Mouse (Mus musculus): ENCODE measurements at regions not wholly inside any gene's neighbourhood (a gene's known extent, or its start where the extent isn't known, plus 50 kb on each side); places are given as distances from the start of the nearest gene placed in this dataset.
A peak's percentile ranks its signal among the peaks of the same experiment; 100 is the strongest.

DNA sequence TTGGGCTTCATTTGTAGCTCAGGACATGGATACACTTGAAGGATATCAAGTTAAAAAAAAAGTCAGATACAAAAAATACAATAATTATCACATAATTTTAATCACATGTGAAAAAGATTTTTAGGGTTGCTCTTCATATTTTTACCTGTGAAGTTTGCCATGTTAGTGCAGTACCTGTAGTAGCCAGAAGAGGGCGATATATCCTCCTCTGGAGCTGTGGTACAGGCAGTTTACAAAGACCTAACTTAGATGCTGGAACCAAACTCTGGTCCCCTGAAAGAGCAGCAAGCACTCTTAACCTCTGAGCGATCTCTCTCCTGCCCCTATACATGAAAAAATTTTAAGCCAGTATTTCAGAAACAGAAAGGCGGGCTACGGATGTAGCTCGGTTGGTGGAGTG is 153.0 kb upstream of the Cdh5 start:
- DNase-seq (ENCODE audit: low read depth, low spot score) = no peak

GRCm38 (mm10) chr8:103950460-103950859 is 151.0 kb upstream of the Cdh5 start:
- DNase-seq (ENCODE audit: low read depth, low spot score) = no peak

GRCm38 (mm10) chr8:103953586-103953985 is 147.8 kb upstream of the Cdh5 start:
- DNase-seq (ENCODE audit: low read depth, low spot score) = no peak

DNA sequence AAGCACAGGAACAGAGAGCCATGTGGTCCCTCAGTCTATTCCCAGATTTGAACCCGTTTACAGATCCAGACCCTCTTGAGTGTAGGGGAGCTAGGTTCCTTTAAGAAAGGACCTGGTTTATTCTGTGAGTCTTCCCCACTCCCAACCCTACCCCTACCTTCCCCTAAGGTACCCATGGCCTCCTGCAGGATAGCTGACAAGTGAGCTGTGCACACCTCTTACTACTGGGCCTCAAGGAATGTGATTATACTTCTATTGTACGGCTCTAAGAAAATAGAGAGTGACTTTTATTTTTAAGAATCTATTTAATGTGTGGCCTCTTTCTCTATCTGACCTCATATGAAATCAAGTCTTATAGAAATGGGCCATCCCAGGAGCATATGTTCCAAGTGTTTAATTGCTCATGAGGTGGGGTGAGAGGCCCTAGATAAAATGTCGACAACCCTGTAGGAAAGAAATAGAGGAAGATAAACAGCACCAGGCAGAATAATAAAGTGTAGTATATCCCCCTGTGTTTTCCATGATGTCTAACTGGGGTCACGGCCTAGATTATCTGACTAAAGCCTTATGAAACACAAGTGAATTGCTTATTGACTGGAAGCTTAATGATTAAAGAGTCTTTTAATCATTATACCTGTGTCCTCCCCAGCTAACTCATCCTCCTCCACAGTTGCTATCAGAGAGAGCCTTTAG is 145.7 kb upstream of the Cdh5 start:
- DNase-seq (ENCODE audit: low read depth, low spot score) = no peak

DNA sequence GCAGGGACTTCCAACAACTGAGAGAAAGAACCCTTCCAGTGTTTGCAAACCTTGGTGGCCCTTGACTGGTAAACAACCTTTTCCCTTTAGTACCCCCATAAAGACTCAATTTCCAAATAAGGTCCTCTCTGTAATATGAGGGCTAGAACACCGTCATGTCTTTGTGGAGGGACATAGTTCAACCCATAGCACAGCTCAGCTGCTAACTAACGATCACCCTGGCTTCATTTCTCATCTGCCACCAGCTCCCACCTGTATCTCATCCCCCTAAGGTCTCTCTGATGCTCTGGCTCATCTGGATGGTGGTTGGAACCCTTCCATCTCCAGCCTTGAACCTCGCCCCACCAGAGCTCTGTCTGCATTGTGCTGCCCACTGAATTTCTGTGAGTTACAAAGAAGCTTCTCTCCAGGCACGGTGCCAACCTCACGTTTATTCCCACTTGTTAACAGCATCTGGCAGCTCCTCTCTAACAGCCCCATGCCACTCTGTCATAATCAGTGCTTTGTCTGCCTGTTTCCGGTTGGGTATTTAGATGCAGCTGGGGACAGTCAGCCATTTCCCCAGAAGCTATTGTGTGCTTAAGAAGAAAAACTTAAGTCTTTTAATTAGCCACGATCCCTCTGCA is 137.0 kb upstream of the Cdh5 start:
- no peak for DNase-seq (ENCODE audit: low read depth, low spot score)

- DNase-seq (ENCODE audit: low read depth, low spot score) = no peak
Observed at GRCm38 (mm10) chr8:103969929-103970328, 131.5 kb upstream of the Cdh5 start.

DNA sequence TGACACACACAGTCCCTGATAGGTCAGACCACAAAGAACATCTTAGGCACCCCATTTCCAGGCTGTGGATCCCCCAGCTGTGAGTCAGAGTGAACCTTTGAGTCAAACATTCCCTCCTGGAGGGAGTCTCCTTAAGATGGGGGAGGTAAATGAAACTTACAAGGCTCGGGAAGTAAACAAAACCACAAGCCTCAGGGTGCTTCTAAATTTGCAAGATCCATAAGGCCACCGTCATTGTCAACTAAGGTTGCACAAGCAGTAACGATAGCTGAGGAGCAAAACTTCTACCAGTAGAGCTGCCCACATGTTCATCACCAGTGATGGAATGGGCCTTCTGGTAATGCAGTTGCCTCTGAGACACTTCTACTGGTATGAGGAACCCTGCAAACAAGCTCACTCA is 130.9 kb upstream of the Cdh5 start:
- DNase-seq (ENCODE audit: low read depth, low spot score) = no peak

DNA sequence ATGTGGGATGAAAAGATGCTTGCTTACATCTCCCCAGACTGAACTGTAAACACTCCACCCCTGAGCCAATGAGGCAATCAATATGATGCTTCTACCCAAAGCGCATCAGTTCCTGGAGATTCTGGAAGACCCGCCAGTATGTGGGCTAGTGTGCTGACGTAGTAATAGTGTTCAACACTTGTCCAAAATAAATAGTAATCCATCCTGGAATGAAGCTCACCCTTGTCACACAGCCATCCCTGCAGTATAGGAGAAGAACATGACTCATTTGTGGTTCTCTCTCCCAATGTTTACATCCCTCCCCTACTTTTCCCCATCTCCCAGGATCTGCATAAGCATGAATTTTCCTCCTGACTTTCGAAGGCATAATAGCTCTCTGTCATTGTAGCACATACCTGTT is 130.5 kb upstream of the Cdh5 start:
- no peak for DNase-seq (ENCODE audit: low read depth, low spot score)

DNA sequence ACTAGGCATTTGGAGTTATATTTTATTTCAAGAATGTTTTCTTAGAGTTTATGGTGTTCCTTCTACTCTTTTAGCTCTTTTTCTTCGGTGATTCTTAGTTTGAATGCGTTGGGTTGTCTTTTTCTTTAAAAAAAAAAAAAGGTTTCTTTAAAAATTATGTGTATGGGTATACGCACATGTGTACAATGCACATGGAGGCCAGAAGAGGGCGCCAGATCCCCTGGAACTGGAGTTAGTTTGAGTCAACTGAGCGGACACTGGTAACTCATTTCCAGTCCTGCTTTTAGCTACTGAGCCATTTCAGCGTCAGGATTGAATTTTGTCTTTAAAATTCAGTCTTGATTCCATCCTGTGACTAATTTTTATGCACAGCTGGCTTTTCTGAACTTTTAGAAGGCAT is 124.9 kb upstream of the Cdh5 start:
- DNase-seq (ENCODE audit: low read depth, low spot score) = no peak

DNA sequence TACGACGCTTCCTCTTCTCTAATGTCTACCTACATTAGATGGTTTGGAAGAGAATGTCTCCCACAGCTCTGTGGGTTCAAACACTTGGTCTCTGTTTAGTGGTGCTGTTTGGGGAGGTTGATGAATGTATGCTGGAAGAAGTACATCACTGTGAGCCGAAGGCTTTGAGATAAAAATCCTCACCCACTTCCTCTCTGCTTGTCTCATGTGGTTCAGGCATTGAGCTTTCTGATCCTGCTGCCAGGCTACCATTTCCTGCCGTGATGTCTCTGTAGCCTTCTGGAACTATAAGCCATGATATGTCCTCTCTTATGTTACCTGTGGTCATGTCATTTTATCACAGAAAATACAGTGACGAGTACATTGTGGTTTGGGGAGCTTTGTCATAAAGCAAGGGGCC is 122.5 kb upstream of the Cdh5 start:
- DNase-seq (ENCODE audit: low read depth, low spot score) = no peak

- no peak for DNase-seq (ENCODE audit: low read depth, low spot score)
Observed at GRCm38 (mm10) chr8:103983860-103984594, 117.4 kb upstream of the Cdh5 start.

DNA sequence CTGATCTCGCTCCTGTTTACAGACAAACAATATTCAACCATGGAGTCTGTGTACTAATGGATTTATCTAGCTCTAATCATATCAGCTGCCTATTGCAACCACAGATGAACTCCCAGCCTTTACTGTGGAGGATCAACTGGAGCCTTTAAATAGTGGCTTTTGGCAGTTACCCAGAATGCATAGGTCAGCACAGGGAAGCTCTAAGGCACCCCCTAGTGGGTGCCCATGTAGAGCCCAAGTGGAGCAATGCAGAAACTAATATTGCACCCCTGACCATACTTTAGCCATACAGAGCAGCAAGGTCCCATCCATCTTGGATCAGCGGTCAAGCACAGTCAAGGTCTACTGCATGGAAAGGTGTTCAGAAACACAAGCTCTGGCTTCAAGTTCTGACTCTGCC is 115.8 kb upstream of the Cdh5 start:
- no peak for DNase-seq (ENCODE audit: low read depth, low spot score)

DNA sequence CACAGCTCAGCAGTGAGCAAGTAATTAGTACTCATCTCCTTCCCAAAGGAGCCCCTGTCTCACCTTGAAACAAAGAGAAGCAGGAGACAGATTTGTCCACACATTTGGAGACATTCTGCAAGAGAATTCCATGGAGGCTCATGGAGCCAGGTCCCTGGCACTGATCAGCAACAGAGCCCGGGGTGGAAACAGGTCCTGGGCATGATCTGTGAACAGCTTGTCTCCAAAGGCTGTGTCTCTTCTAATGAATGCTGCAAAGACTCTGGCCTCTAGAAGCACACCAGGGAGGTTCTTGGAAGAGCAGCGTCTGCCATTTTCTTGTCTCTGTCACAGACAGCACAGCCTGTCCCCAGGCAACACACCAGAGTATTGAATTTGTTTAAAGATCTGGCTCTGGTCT is 107.5 kb upstream of the Cdh5 start:
- DNase-seq (ENCODE audit: low read depth, low spot score) = no peak

DNA sequence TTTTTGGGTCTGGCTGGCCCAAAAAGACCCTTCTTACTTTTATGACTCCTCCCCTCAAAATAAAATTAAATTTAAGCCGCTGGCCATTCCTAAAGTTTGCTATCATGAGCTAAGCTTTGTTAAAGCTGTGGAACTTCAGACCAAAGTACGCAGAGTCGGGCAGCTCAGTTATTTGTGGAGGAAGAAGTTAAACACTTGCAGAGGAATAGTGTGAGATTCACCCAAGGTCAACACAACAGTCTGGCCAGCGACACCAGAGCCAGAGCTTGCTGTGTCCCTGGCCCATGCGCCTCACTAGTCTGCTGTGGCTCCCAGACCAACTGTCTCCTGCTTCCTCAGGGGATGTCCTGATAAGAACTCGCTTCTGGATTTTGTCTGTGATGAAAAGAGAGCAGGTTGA is 103.3 kb upstream of the Cdh5 start:
- no peak for DNase-seq (ENCODE audit: low read depth, low spot score)

DNA sequence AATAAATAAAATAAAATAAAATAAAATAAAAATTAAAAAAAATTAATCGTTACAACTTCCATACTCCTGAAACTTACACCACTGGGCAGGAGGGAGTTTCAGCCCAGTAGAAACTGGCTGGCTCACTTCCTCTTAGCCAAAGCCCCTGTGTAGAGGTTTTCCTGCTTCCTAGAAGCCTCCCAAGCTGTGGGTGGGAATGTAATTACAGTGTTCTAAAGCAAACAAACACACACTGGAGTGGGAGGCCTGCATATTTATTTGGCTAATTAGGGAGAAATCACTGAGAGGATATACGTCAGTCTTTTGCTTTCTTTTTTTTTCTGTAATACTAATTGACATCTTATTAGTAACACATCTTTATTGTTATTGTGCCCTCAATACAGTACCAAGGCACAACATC is 94.2 kb upstream of the Cdh5 start:
- no peak for DNase-seq (ENCODE audit: low read depth, low spot score)

DNA sequence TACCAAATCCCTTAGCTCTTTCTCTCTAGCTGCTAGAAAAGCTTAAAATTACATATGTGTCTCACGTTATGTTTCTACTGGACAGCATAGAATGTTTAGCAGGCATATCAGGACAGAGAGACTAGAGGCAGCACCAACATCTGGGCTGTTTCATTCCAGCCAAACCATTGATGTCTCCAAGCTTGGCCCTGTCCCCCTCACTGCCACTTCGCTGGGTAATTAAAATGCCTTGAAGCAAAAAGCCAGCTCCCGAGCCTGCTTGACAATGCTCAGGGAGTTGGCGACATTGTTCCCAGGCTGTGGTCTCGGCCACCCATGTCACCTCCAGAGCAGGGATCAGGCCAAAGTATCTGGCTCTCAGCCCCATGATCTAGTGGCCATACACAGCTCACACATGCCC is 92.7 kb upstream of the Cdh5 start:
- DNase-seq (ENCODE audit: low read depth, low spot score) = no peak

DNA sequence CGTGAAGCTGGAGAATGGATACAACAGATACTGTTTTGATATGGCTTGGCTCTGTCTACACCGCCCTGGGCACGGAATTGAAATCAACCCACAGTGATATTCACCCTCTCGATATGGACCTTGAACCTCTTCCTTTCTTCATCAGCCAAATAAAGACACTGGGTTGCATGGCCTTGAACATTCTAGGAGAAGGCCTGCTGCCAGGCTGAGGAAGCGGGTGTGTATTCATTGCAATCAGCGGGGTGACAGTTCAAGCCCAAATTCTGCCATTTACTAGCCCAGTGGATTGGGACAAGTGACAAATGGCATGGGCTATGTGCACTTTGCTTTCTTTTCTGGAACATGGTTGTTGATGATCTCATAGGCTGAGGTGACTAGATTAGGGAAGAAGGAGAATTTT is 92.1 kb upstream of the Cdh5 start:
- no peak for DNase-seq (ENCODE audit: low read depth, low spot score)

GRCm38 (mm10) chr8:104022231-104022630 is 79.2 kb upstream of the Cdh5 start:
- no peak for DNase-seq (ENCODE audit: low read depth, low spot score)

DNA sequence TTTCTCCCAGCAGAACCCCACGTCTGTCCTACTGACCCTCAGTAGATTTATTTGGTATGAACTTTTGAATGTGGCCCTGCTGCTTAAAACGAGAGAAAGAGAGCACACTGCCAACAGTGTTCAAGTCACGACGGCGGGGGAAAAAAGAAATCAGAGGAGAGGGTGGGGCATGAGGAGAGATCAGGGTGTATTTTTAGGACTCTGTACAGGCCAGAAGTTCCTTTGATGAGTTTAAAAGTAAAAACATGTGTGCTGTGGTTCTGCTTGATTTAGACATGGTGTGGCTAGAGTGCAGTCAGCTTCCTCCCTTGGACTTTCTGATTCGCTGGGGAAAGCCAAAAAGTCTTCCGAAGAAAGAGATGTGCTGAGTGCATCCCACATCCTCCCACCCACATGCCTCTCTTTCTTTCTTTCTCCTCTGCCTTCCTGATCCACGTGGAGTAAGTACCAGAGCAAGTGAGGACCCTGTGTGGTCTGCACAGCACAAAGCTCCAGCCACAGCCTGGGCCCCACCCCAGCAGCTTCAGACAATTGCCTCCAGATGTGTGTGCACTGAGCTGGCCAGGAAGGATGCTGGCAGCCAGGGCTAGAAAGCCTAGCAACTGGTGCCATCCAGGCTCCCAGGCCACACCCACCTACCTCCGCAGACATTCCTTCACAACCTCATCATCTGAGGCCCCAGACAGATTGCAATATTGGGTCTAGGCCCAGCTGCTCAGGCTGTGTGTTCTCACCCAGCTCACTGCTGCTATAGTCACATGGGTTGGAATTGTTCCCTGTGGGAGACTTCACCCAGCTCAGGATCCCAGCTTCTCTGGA is 78.5 kb upstream of the Cdh5 start:
- DNase-seq (ENCODE audit: low read depth, low spot score) = no peak

GRCm38 (mm10) chr8:104027161-104027821 is 74.1 kb upstream of the Cdh5 start:
- no peak for DNase-seq (ENCODE audit: low read depth, low spot score)

- peak; percentile 38 for DNase-seq (ENCODE audit: low read depth, low spot score)
Observed at GRCm38 (mm10) chr8:104028626-104029025, 72.8 kb upstream of the Cdh5 start.

DNA sequence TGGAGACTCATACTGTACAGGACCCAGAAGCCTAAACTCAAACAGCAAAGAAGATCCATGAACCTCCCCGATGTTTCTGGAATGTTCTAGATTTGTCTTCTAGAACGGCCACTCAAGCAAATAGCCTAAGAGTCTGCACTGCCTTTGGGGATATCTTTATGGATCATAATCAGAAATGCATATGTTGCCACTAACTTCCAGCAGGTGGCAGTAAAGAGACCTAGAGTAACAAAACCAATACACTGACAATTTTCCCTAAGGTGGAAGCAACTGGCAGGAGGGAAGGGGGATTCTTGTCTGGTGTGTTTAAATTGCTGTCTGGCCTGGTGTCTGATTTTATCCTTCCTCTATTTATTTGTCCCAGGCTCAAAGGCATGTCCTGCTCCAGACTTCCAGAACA is 69.2 kb upstream of the Cdh5 start:
- DNase-seq (ENCODE audit: low read depth, low spot score) = peak; percentile 33

Measured in A20 (cell line).